Mouse (Mus musculus) testis, adult 2 months (tissue): ENCODE measurements at regions not wholly inside any gene's neighbourhood (a gene's known extent, or its start where the extent isn't known, plus 50 kb on each side); places are given as distances from the start of the nearest gene placed in this dataset.

Experiments
- CTCF ChIP-seq: fragments of 200-500 bp; IDR thresholded peaks from 2 replicates; pipeline ENCODE4 v1.5.1; 2012; ENCODE audit warnings: low read depth, mild to moderate bottlenecking, inconsistent platforms, low read length, moderate library complexity; ENCODE audit not compliant: control insufficient read depth, insufficient read depth, insufficient replicate concordance
- POLR2A ChIP-seq: fragments of 200-500 bp; IDR thresholded peaks from 2 replicates; pipeline ENCODE4 v1.6.1; 2012; ENCODE audit warnings: low read depth, mild to moderate bottlenecking, inconsistent platforms, low read length, moderate library complexity; ENCODE audit not compliant: control insufficient read depth

DNA sequence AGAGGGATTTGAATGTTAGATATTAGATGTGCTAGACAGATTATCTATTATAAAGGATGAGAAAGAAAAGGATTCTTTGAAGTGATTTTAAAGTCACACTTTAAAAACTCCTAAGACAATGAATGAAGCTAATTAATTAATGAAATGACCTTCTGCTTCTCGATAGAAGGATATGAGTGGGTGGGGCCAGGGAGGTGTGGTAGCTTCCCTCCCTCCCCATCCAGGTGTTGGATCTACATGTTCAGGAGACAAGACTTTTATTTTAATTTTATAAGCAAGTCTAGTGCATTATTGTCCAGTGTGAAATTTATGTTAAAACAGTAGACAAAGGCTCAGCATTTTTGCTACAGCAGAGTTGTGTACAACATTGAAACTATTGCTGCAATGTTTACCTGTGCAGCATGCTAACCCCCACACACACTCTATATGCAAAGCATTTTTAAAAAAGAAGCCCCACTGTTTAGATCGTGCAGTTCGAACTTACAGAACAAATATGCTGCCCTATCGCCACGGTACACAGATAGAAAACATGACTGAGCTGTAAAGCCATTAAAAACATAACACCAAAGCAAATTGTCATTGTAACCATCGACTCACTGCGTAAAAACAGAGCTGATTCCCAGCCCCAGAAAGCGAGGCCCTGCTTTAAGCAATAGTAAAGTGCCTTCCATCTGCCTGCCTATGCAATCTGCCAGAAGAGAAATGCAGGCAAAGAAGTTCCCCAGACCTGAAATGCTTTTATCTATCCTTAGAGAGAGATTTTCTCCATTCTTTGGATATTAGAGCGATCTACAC lies 233.4 kb downstream of the Mef2c start:
- TF ChIP-seq CTCF (no peak), POLR2A (no peak)
